Mouse (Mus musculus): ENCODE results near the gene Rufy3. TPM values are rescaled to one million over a fixed set of nuclear protein-coding genes. Genes with fewer than 3 reads are reported as not detected.

The Rufy3 gene
- total RNA-seq, 2 experiments from 2014 or later, result 15.8 to 16.1 TPM

DNA sequence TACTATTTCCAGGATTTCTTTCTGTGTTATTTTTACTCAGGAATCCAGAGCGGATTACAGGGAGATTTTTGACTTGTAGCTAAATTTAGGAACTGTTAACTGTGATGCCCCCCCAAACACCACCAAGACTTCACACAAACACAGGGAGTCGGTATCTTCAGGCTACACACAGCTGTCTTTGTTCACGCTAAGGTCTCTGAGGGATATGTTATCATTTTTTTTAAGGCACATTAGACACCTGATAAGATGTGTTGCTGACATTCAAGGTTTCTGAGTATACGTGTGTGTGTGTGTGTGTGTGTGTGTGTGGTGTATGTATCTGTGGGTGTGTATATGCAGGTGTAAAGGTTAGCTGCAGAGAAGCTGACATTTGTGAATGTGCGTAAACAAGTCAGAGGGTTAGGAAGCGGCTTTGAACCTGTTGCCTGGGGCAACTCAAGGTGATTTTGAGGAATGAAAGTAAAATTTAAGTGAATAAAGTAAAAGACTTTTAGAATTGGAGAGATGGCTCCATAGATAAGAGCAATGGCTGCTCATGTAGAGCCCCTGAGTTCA lies 121.0 kb downstream of the Rufy3 start:
- DNase-seq, result no peak

DNA sequence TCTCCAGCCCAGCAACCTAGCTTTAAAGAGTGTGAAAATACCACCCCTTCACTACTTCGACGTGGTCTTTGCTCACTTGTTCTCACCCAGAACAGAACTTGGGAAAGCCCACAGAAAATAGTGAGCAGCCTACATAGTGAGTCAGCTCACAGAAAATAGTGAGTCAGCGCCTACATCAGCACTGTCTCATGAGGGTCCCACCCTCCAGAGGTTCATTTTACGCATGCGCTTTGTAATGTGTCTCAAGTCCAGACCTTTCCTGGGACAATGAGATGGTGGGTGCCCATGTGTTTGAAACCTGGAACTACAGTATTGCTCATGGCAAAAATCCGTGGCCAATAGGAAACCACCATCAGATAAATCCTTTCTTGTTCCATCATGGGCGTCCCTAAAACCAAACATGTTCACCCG lies 123.2 kb downstream of the Rufy3 start:
- DNase-seq, result no peak

GRCm38 (mm10) chr5:88688583-88689187 lies 123.8 kb downstream of the Rufy3 start:
- no peak for DNase-seq

- no peak for DNase-seq
These were observed 124.6 kb downstream of the Rufy3 start for GRCm38 (mm10) chr5:88689279-88689938.

DNA sequence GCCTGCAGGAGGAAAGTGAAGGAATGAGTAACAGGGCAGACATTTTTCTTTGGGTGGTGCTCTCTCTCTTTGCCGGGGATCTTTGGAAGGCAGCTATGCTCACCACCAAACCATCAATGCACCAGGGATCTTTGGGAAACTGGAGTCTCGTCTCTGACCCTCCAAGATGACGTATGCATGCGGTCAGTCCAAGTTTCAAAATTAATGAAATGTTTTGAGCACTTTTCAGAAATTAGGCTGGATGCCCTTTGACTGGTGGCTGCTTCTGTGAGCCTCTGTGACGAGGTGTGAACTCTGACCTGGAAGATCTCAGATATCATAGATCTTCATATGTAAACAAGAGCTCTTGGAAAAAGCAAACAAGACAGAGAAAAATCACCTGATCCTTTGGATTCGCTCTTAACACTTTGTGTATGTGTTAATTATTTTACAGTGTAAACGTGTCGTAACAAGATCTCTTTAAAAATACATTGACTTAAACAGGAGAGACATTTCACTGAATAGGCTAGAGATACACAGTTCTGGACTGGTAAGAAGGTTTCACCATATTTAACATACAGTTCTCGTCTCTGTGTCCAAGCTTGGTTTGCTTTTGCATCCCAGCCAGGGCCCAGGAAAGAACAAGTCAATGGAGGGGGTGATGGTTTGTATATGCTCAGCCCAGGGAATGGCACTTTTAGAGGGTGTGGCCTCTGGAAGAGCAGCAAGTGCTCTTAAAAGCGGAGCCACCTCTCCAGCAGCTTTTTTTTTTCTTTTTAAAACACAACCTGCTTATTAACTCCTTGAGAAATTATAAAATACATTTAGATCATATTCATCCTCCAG lies 126.1 kb downstream of the Rufy3 start:
- DNase-seq, result no peak

DNA sequence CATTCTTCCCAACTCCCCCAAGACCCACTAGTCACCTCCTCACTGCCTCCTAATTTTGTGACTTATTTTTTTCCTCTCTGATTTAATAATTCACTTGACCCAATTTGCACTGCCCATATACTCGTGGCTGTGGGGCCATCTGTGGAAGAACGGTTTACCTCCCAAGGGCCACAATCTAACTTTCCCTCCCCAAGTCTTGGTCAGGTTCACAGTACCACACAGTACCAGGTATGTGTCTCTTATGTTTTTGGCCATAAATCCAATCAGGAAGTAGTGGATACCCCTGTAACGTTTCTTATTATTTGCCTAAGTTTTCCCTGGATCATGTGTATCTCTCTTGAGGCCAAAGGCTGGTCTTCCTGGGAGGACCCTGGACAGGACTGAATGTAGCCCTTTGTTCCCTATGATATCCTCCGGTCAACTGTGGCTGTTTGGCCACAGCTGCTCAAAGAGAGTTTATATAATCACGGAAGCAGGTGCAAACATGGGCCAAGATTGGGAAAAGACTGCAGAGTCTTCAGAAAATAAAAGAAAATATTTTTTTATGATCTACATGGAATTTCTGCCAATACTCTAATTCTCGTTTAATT lies 126.8 kb downstream of the Rufy3 start:
- DNase-seq, result no peak

- no peak for DNase-seq
These were observed 127.7 kb downstream of the Rufy3 start for GRCm38 (mm10) chr5:88692586-88692985.

DNA sequence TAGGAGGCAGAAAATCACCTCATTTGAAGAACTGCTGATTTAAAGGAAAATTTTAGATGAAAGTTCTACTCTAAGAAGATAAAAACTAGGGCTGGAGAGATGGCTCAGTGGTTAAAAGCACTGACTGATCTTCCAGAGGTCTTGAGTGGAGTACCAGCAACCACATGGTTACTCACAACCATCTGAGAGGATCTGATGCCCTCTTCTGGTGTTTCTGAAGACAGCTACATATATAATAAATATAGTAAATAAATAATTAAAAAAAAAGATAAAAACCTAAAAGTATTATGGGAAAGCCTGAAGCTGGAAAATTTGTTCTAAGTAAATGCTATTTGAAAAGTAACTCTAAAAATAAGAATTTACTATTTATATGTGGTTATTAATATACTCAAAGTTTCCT lies 128.2 kb downstream of the Rufy3 start:
- no peak for DNase-seq

GRCm38 (mm10) chr5:88697291-88697690 lies 132.5 kb downstream of the Rufy3 start:
- DNase-seq, result no peak

DNA sequence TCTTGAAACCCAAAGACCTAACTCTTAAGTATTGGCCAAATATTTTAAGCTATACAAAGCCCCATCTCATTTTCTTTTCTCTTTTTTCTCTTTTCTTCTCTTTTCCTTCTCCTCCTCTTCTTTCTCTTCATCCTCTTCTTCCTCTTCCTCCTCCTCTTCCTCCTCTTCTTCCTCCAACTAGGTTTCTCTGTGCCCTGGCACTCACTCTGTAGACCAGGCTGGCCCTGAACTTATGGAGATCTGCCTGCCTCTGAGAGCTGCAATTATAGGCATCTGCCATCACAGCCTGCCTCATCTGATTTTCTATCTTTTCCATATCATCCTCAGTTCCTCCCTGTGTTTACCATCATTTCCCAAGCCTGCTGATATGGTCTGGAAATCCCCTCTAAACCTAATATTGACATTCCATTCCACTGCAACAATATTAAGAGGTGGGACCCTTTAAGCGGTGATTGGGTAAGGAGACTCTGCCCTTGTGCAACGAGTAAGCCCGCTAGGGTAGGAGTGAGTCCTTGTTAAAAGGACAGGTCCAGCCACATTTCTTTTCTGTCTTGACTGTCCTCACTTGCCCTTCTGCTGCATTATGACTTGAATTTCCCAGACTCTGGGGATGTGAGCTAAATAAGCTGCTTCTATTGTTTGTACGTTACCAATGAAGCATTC lies 134.5 kb downstream of the Rufy3 start:
- no peak for DNase-seq

Other genes starting within 250 kb of the Rufy3 start
- not detected for gene Prol1, start 247.7 kb upstream of the Rufy3 start, total RNA-seq (2021)
- not detected for gene Amtn, start 188.9 kb upstream of the Rufy3 start, total RNA-seq (2021)
- not detected for gene Ambn, start 109.0 kb upstream of the Rufy3 start, total RNA-seq (2021)
- not detected for gene Enam, start 77.1 kb upstream of the Rufy3 start, total RNA-seq (2021)
- gene Jchain, start 37.1 kb upstream of the Rufy3 start, total RNA-seq (2021), result under 1 TPM; 0.19 to 0.43 TPM
- gene Utp3, start 10.6 kb upstream of the Rufy3 start, total RNA-seq (2021), result 10 to 100 TPM; 24.5 to 25.6 TPM
- 100 to 1,000 TPM; 180 to 186 TPM for gene Grsf1, start 111.1 kb downstream of the Rufy3 start, total RNA-seq (2021)
- 10 to 100 TPM; 66.7 to 71.6 TPM for gene Mob1b, start 155.8 kb downstream of the Rufy3 start, total RNA-seq (2021)
- gene Dck, start 200.0 kb downstream of the Rufy3 start, total RNA-seq (2021), result 10 to 100 TPM; 15.6 to 17.0 TPM

All from heart, postnatal 4 days (tissue).